ENCODE assay signal across 19 mouse cellular contexts in genomic region chr7:61685052-61685655, GRCm38 (mm10).
A peak's percentile ranks its signal among the peaks of the same experiment; 100 is the strongest.
DNase-seq lines count a peak whose midpoint lies in the region; ATAC-seq and TF ChIP-seq lines count a peak whose summit lies in the region.
"Had no signal": no experiment of that assay in that cellular context is flagged by ENCODE, and none has a peak within 500 bp of the region (broad histone marks: within the 10 kb centered on the region; RNA-seq: fewer than 3 reads in every experiment).

No protein-coding gene starts in this region.

- TF ChIP-seq POLR2A in liver, adult 2 months (IDR thresholded peaks at IDR 0.05; ENCODE audit: extremely low read depth, insufficient read depth, low read length), result no peak

- no peaks in the 10 kb centered on the region for H3K4me1 ChIP-seq in forebrain, postnatal 0 days (ENCODE audit: insufficient read depth)
- no peaks in the 10 kb centered on the region for H3K4me1 ChIP-seq in forebrain, embryonic 12.5 days
- no peaks in the 10 kb centered on the region for H3K4me1 ChIP-seq in liver, adult 2 months (ENCODE audit: control insufficient read depth, insufficient read depth, low read length)
- H3K4me1 ChIP-seq in liver, embryonic 11.5 days (replicated peaks; ENCODE audit: control insufficient read depth, insufficient read depth, low read length), result no peaks in the 10 kb centered on the region
- H3K4me1 ChIP-seq: heart, embryonic 10.5 days; hindbrain, embryonic 15.5 days; liver, embryonic 12.5 days; midbrain, embryonic 10.5 days had no signal

- no peak overlapping the region for H3K4me3 ChIP-seq in forebrain, postnatal 0 days (ENCODE audit: low read depth, low read length)
- H3K4me3 ChIP-seq in forebrain, embryonic 12.5 days (replicated peaks), result no peak overlapping the region
- H3K4me3 ChIP-seq in liver, adult 2 months (ENCODE audit: insufficient read depth, low read depth, low read length), result no peak overlapping the region
- no peak overlapping the region for H3K4me3 ChIP-seq in liver, embryonic 11.5 days (ENCODE audit: low read depth, low read length)
- H3K4me3 ChIP-seq: heart, embryonic 10.5 days; hindbrain, embryonic 15.5 days; liver, embryonic 12.5 days; midbrain, embryonic 10.5 days had no signal

- H3K27me3 ChIP-seq in forebrain, postnatal 0 days (ENCODE audit: insufficient read depth, low read length), result no peaks in the 10 kb centered on the region
- no peaks in the 10 kb centered on the region for H3K27me3 ChIP-seq in forebrain, embryonic 12.5 days
- H3K27me3 ChIP-seq in liver, adult 2 months (ENCODE audit: control insufficient read depth, insufficient read depth, low read length), result no peaks in the 10 kb centered on the region
- no peaks in the 10 kb centered on the region for H3K27me3 ChIP-seq in liver, embryonic 11.5 days (replicated peaks; ENCODE audit: control insufficient read depth, insufficient read depth, low read length)
- H3K27me3 ChIP-seq: hindbrain, embryonic 15.5 days; liver, embryonic 12.5 days had no signal

- no peaks in the 10 kb centered on the region for H3K36me3 ChIP-seq in forebrain, postnatal 0 days (ENCODE audit: insufficient read depth)
- no peaks in the 10 kb centered on the region for H3K36me3 ChIP-seq in forebrain, embryonic 12.5 days (replicated peaks)
- no peaks in the 10 kb centered on the region for H3K36me3 ChIP-seq in liver, adult 2 months (ENCODE audit: control insufficient read depth, insufficient read depth, low read length)
- H3K36me3 ChIP-seq in liver, embryonic 11.5 days (ENCODE audit: control insufficient read depth, insufficient read depth, low read length), result no peaks in the 10 kb centered on the region
- H3K36me3 ChIP-seq: heart, embryonic 10.5 days; hindbrain, embryonic 15.5 days; liver, embryonic 12.5 days; midbrain, embryonic 10.5 days had no signal

- H3K9ac ChIP-seq in forebrain, postnatal 0 days, result no peak overlapping the region
- H3K9ac ChIP-seq in forebrain, embryonic 12.5 days, result no peak overlapping the region
- H3K9ac ChIP-seq in liver, adult 2 months (ENCODE audit: low read depth, low read length), result no peak overlapping the region
- H3K9ac ChIP-seq in liver, embryonic 11.5 days (ENCODE audit: low read depth, low read length), result no peak overlapping the region
- H3K9ac ChIP-seq: hindbrain, embryonic 15.5 days; liver, embryonic 12.5 days had no signal

- no peaks in the 10 kb centered on the region for H3K79me2 ChIP-seq in liver, adult 2 months (ENCODE audit: control insufficient read depth, insufficient read depth, low read length)

- H3K4me2 ChIP-seq in forebrain, postnatal 0 days (ENCODE audit: low read depth), result no peak overlapping the region
- no peak overlapping the region for H3K4me2 ChIP-seq in forebrain, embryonic 12.5 days
- no peak overlapping the region for H3K4me2 ChIP-seq in liver, embryonic 11.5 days
- H3K4me2 ChIP-seq: hindbrain, embryonic 15.5 days; liver, embryonic 12.5 days had no signal

- DNase-seq in forebrain, postnatal 0 days, result peak; percentile 6
- peak; percentile 79 for DNase-seq in liver, adult 2 months (ENCODE audit: extremely low read depth, low read depth, low spot score)
- DNase-seq in liver, embryonic 11.5 days (ENCODE audit: low spot score), result no peak
- DNase-seq in 3T3-L1 (ENCODE audit: low read depth, low spot score), result peak; percentile 70
- peak; percentile 77 for DNase-seq in brain, adult 2 months (ENCODE audit: low read depth, low spot score)
- DNase-seq in heart, adult 11 months, result no peak
- no peak for DNase-seq in adrenal gland, adult 18-20 months (ENCODE audit: low spot score in 2 of 2)
- DNase-seq: cerebellum, postnatal 25 days; gastrocnemius, postnatal 36 days; heart, postnatal 10 days; lung, postnatal 36 days; thymus, adult 2 months had no signal

- no peaks in the 10 kb centered on the region for H3K9me3 ChIP-seq in forebrain, postnatal 0 days (ENCODE audit: low read length)
- no peaks in the 10 kb centered on the region for H3K9me3 ChIP-seq in forebrain, embryonic 12.5 days
- H3K9me3 ChIP-seq in liver, embryonic 11.5 days (ENCODE audit: control insufficient read depth, low read length), result no peaks in the 10 kb centered on the region
- H3K9me3 ChIP-seq: heart, embryonic 10.5 days; liver, embryonic 12.5 days had no signal

- no peak for TF ChIP-seq CTCF in forebrain, postnatal 0 days (IDR thresholded peaks at IDR 0.05; ENCODE audit: low read depth)
- no peak for TF ChIP-seq CTCF in liver, adult 2 months (IDR thresholded peaks at IDR 0.05; ENCODE audit: low read depth, low read length)

- no peak for ATAC-seq in forebrain, postnatal 0 days
- no peak for ATAC-seq in forebrain, embryonic 12.5 days (ENCODE audit: low FRiP score)
- ATAC-seq in liver, embryonic 11.5 days (replicated peaks; ENCODE audit: low FRiP score), result no peak
- ATAC-seq: intestine, embryonic 16.5 days; liver, embryonic 12.5 days had no signal

- 58% methylated on average over 5 of the region's 5 CpGs for WGBS in forebrain, postnatal 0 days
- 71% methylated on average over 5 of the region's 5 CpGs for WGBS in forebrain, embryonic 12.5 days
- 59% methylated on average over 5 of the region's 5 CpGs for WGBS in liver, adult 2 months
- WGBS in liver, embryonic 11.5 days, result 62% methylated on average over 5 of the region's 5 CpGs

- no peak overlapping the region for H3K27ac ChIP-seq in forebrain, postnatal 0 days (ENCODE audit: low read depth, low read length)
- H3K27ac ChIP-seq in forebrain, embryonic 12.5 days, result no peak overlapping the region
- H3K27ac ChIP-seq in liver, adult 2 months (replicated peaks; ENCODE audit: insufficient read depth, low read depth, low read length), result no peak overlapping the region
- no peak overlapping the region for H3K27ac ChIP-seq in liver, embryonic 11.5 days (ENCODE audit: low read depth, low read length)
- H3K27ac ChIP-seq: heart, embryonic 10.5 days; hindbrain, embryonic 15.5 days; kidney, postnatal 0 days; liver, embryonic 12.5 days; midbrain, embryonic 10.5 days had no signal

Comparison
In these comparisons a context has a peak if more than half of its experiments do, and no peak if none do; other contexts are left out.
1. DNase-seq: peak in forebrain, postnatal 0 days (single experiment), liver, adult 2 months (single experiment), 3T3-L1 (single experiment) and brain, adult 2 months (single experiment); none in liver, embryonic 11.5 days (single experiment), heart, adult 11 months (single experiment) and adrenal gland, adult 18-20 months (0 of 2).